Mouse (Mus musculus) heart, embryonic 16.5 days (tissue): ENCODE results near the gene Mrln. TPM values are rescaled to one million over a fixed set of nuclear protein-coding genes. Genes with fewer than 3 reads are reported as not detected.

Source experiments
- polyA plus RNA-seq: library from polyadenylated mRNA; unstranded; fragments of >200 nt; fragmentation: Nextera tagmentation; extraction: Ambion mirVana; gene quantifications from 2 replicates; pipeline ENCODE4 v1.2.1, GENCODE M21; 2015

Mrln gene
- polyA plus RNA-seq, 1 experiment from 2014 or later, result 1.9 TPM

Other genes starting within 250 kb of the Mrln start
- 13.1 and 14.0 TPM in 2 replicates for gene Ccdc6, start 107.5 kb upstream of the Mrln start, polyA plus RNA-seq
- 0.47 and 1.1 TPM in 2 replicates for gene Slc16a9, start 40.4 kb downstream of the Mrln start, polyA plus RNA-seq
- 9.2 and 11.1 TPM in 2 replicates for gene Fam13c, start 235.8 kb downstream of the Mrln start, polyA plus RNA-seq